Mouse (Mus musculus) liver (tissue): ENCODE measurements at regions not wholly inside any gene's neighbourhood (a gene's known extent, or its start where the extent isn't known, plus 50 kb on each side); places are given as distances from the start of the nearest gene placed in this dataset.

Source experiments
- DNase-seq: peaks from one replicate; pipeline ENCODE4 v3.0.0-alpha.2; 2020; ENCODE audit warnings: mixed read lengths

- no peak for DNase-seq
These were observed 72.8 kb upstream of the Ahr start for GRCm38 (mm10) chr12:35607652-35608051.

GRCm38 (mm10) chr12:35603742-35604141 is 68.9 kb upstream of the Ahr start:
- no peak for DNase-seq

GRCm38 (mm10) chr12:35602589-35602988 is 67.8 kb upstream of the Ahr start:
- no peak for DNase-seq

- DNase-seq, result peak; percentile 31
These were observed 63.5 kb upstream of the Ahr start for GRCm38 (mm10) chr12:35598298-35598697.

- DNase-seq, result no peak
These were observed 58.0 kb upstream of the Ahr start for GRCm38 (mm10) chr12:35592866-35593265.
